Mouse (Mus musculus): ENCODE results near the gene Ptgr1. TPM values are rescaled to one million over a fixed set of nuclear protein-coding genes. Genes with fewer than 3 reads are reported as not detected.

Gene Ptgr1
- total RNA-seq (2021) = 1 to 10 TPM in 1 of 2 experiments, under 1 TPM in 1; 0.84 to 1.7 TPM
- long read RNA-seq, experiment 1 = 0 reads
- long read RNA-seq, experiment 2, partial matches to known transcripts = 0 of 2 reads
- long read RNA-seq, experiment 2, other reads (novel, unspliced or antisense) = 1 of 2 reads

DNA sequence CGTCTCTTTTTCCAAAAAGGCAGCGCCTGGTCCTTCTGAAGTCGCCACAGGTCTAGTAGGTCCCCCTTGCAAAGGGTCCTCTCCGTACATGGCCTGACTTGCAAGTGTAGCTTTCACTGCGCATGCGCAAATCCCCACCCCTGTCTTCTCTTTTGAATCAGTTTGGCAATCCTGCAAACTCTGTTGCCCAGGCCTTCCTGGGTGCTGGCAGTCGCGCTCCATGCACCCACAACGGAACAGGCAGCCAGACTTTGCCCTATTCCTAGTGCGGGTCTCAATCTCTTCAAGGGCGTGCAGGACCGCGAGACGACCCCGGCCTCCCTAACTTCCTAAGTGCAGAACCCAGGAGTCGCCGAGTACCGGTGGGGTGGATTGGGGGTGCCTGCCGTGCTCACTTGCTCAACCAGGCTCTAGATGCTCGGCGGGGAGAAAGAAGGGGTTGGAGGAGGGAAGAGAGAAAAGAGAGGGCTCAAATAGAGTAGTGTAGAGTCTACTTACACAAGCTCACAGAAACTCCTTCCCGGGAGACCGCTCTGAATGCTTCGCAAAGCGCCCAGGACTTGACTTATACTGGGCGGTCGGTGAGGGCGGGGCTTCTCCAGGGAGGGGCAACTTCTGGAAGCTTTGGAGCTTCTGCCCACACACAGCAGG lies at the start of gene Ptgr1:
Gene Ptgr1, minus strand, starts transcription at position 580 of the 651 bp plus-strand sequence.
- intact Hi-C loops (cut with DNase I) = loop anchor here (1.0 to 5.0 kb wide), 2 partner anchors 14 to 74 kb away; partner anchors contain the start of gene Ecpas
- Histone ChIP-seq H3K27ac (peak within 1 kb of the TSS; percentile 72), H3K4me3 (peak within 1 kb of the TSS; percentile 86)
- peak; percentile 89 for DNase-seq
- TF ChIP-seq CTCF (IDR thresholded peaks at IDR 0.05) = no peak

DNA sequence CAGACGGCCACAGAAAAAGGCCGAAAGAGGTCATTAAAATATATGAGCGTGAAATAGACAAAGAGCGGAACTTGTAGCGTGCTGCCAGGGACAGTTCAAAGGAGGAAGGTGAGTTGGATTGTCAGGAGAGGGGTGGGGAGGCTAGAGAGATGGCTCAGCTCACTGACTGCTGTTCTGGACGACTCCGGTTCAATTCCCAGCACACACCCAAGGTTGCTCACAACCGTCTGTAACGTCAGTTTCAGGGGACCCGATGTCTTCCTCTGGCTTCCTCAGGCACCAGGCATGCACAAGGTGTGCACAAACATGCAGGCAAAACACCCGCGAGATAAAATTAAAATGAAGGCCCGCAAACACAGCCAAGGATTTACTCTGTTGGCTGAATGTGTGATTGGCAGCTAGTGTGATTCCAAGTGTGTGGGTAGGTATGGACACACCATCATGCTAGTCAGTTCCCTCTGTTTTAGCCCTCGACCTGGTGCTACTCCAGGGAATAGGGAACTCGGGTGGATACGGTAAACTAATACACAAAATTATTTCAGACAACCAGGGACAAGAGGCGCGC lies 48.9 kb upstream of the Ptgr1 start:
- intact Hi-C loops (cut with DNase I) = loop anchor here (1.0 to 5.0 kb wide), 2 partner anchors 34 to 51 kb away; partner anchors contain the start of gene Gm20503
- no peak for TF ChIP-seq CTCF (IDR thresholded peaks at IDR 0.05)
- no peak for DNase-seq
- Histone ChIP-seq H3K27ac (peak overlapping the region; percentile 84), H3K4me3 (peak overlapping the region; percentile 87)

- peak; percentile 80 for DNase-seq
Observed at GRCm38 (mm10) chr4:59034918-59035785, 48.2 kb upstream of the Ptgr1 start, which contains the start of gene Gng10. TSS of gene Gng10 (plus strand) at chr4:59035088.

GRCm38 (mm10) chr4:59034325-59034917 lies 47.5 kb upstream of the Ptgr1 start:
- H3K27ac ChIP-seq = peak overlapping the region; percentile 84
- no peak for TF ChIP-seq CTCF (IDR thresholded peaks at IDR 0.05)
- peak; percentile 38 for DNase-seq
- H3K4me3 ChIP-seq = peak overlapping the region; percentile 87
- intact Hi-C loops (cut with DNase I) = no loop called here

More at GRCm38 (mm10) chr4:59034918-59035785, 48.2 kb upstream of the Ptgr1 start, which contains the start of gene Gng10:
- TF ChIP-seq CTCF (IDR thresholded peaks at IDR 0.05) = peak; percentile 39
- Histone ChIP-seq H3K4me3 (peak within 1 kb of the TSS; percentile 87), H3K27ac (peak within 1 kb of the TSS; percentile 84)
- intact Hi-C loops (cut with DNase I) = loop anchor here (1.0 to 5.0 kb wide), 2 partner anchors 33 to 50 kb away; partner anchors contain the start of gene Gm20503

- Histone ChIP-seq H3K4me3 (no peak overlapping the region), H3K27ac (no peak overlapping the region; the same call in 1 of the 2 replicates)
- no peak for TF ChIP-seq CTCF (IDR thresholded peaks at IDR 0.05)
- intact Hi-C loops (cut with DNase I) = no loop called here
- DNase-seq = no peak
Observed at GRCm38 (mm10) chr4:59016922-59017321, 30.0 kb upstream of the Ptgr1 start.

- Histone ChIP-seq H3K27ac (peak overlapping the region; percentile 77), H3K4me3 (no peak overlapping the region)
- intact Hi-C loops (cut with DNase I) = no loop called here
- TF ChIP-seq CTCF (IDR thresholded peaks at IDR 0.05) = no peak
- DNase-seq = peak; percentile 71
Observed at GRCm38 (mm10) chr4:59015181-59015580, 28.3 kb upstream of the Ptgr1 start.

DNA sequence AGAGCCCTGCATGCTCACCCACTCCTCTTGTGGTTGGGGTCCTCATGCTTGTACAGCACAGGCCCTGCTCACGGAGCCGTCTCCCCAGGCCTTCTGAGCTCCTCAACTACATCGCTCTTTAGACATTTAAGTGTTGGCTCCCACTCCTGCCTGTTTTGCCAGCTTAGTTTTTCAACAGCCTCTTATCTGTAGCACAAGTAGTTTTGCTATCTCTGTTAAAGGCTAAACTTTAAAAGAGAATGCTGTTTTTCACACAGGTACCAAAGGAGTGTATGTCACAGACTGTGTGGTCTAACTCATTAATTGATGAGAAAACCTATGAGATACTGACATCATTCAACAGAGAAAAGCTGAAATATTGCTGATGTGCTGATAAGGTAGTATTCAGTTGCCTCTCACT lies 24.5 kb upstream of the Ptgr1 start:
- Histone ChIP-seq H3K27ac (0 out of 2 replicates have a peak overlapping the region, but pooled peaks have one; percentile 20), H3K4me3 (no peak overlapping the region)
- TF ChIP-seq CTCF (IDR thresholded peaks at IDR 0.05) = no peak
- intact Hi-C loops (cut with DNase I) = no loop called here
- DNase-seq = no peak

DNA sequence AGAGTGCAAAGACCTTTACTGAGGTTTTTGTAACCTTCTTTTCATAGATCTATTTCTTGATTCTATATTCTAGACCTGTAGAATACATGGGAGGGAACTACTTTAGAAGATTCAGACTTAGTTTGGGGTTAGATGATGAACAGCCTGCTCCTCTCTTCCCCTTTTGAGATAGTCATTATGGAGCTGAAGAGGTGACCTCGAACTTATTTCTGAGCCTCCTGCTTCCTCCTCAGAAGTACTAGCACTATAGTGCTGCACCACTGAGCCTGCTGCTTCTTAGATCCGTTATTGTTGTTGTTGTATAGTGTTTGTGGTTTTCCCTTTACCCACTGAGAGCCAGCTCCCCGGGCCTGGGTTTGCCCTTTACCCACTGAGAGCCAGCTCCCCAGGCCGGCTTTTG lies 22.8 kb upstream of the Ptgr1 start:
- intact Hi-C loops (cut with DNase I) = no loop called here
- Histone ChIP-seq H3K4me3 (no peak overlapping the region), H3K27ac (no peak overlapping the region)
- no peak for TF ChIP-seq CTCF (IDR thresholded peaks at IDR 0.05)
- DNase-seq = no peak

GRCm38 (mm10) chr4:59009186-59009585 lies 22.3 kb upstream of the Ptgr1 start:
- DNase-seq = no peak
- TF ChIP-seq CTCF (IDR thresholded peaks at IDR 0.05) = no peak
- Histone ChIP-seq H3K27ac (no peak overlapping the region), H3K4me3 (no peak overlapping the region)
- intact Hi-C loops (cut with DNase I) = no loop called here

GRCm38 (mm10) chr4:59007974-59008373 lies 21.1 kb upstream of the Ptgr1 start:
- TF ChIP-seq CTCF (IDR thresholded peaks at IDR 0.05) = no peak
- DNase-seq = no peak
- Histone ChIP-seq H3K4me3 (no peak overlapping the region), H3K27ac (peak overlapping the region; percentile 97; the same call in 1 of the 2 replicates)
- intact Hi-C loops (cut with DNase I) = no loop called here

GRCm38 (mm10) chr4:59007016-59007415 lies 20.1 kb upstream of the Ptgr1 start:
- peak overlapping the region; percentile 39 for H3K4me3 ChIP-seq
- peak overlapping the region; percentile 97 for H3K27ac ChIP-seq
- intact Hi-C loops (cut with DNase I) = no loop called here
- TF ChIP-seq CTCF (IDR thresholded peaks at IDR 0.05) = no peak
- peak; percentile 31 for DNase-seq

GRCm38 (mm10) chr4:59006211-59006610 lies 19.3 kb upstream of the Ptgr1 start:
- H3K27ac ChIP-seq = peak overlapping the region; percentile 97
- intact Hi-C loops (cut with DNase I) = no loop called here
- peak overlapping the region; percentile 39 for H3K4me3 ChIP-seq
- TF ChIP-seq CTCF (IDR thresholded peaks at IDR 0.05) = no peak
- no peak for DNase-seq
